Mouse (Mus musculus) layer of hippocampus, adult 2 months (tissue): ENCODE results near the gene B4galt5. TPM values are rescaled to one million over a fixed set of nuclear protein-coding genes. Genes with fewer than 3 reads are reported as not detected.

Source experiments
- DNase-seq, 2 experiments: peaks; one replicate each; pipeline ENCODE4 v3.0.0; 2022; ENCODE audit warnings: low spot score in 2 of 2
- H3K27ac ChIP-seq: fragments of 200-600 bp; 2 replicates; pipeline ENCODE4 v1.8.1; 2022
- H3K4me3 ChIP-seq: fragments of 200-600 bp; 2 replicates; pipeline ENCODE4 v1.8.1; 2022; ENCODE audit warnings: mild to moderate bottlenecking
- CTCF ChIP-seq: fragments of 200-600 bp; conservative IDR thresholded peaks from 2 replicates; pipeline ENCODE4 v1.8.1; 2022; ENCODE audit warnings: antibody characterized with exemption, mild to moderate bottlenecking, moderate library complexity
- total RNA-seq, 2 experiments: library from RNA; stranded (reverse); gene quantifications; 2 replicates each; pipeline ENCODE4 v1.2.3; 2021

Gene B4galt5
- total RNA-seq, 2 experiments from 2014 or later = 38.1 to 43.9 TPM

DNA sequence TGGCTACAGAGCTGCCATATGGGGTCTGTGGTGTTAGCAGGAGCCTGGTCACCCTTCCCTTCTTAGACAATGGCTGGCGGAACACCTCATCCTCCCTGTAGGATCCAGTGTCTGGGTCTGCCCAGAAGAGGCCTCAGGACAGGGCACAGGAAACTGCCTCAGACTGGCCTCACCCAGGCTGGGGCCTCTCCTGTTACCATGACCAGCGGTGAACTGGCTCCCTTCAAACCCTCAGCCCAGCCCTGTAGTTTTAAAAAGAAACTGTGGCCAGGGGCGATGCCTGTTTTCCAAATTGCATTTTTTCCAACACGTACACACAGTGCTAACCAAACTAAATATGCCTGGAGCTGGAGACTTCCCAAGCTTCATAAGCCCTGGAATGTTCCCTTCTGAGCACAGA, 87.9 kb downstream of the B4galt5 start:
- no peak overlapping the region for H3K4me3 ChIP-seq
- no peak for TF ChIP-seq CTCF
- H3K27ac ChIP-seq = no peak overlapping the region
- DNase-seq = no peak

DNA sequence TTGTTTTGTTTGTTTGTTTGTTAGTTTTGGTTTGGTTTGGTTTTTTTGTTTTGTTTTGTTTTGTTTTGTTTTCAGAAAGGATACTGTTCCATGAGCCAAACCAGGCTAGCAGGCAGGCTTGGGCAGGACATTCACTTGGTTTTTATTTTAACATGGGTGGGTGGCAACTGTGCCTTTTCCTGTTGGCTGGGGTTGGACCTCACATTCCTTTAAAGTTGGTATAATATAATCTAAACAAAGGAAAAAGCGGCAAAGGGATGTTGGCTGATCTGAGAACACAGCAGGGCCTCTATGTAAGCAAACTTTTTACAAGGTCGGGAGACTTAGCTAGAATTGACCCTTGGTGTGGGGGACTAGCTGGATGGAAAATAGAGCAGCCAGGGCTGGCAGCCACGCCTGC, 91.2 kb downstream of the B4galt5 start:
- no peak for DNase-seq
- Histone ChIP-seq H3K4me3 (no peak overlapping the region), H3K27ac (no peak overlapping the region)
- no peak for TF ChIP-seq CTCF

DNA sequence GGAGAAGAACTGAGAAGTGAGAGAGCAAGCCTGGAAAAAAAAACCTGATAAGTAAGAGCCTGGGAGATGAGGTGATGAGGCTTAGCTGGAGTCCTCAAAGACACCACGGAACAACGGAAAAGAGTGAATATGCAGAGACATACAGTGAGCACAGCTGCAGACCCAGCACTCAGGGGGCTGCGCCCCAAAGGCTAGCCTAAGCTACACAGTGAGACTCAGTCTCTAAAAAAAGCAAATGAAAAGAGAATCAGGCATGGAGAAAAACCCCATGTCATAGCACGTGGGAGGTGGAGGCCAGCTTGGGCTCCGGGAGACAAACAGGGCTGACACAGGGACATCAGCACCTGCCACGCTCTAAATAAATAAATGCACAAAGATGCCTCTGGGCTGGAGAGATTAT, 94.2 kb downstream of the B4galt5 start:
- no peak for DNase-seq
- Histone ChIP-seq H3K27ac (no peak overlapping the region), H3K4me3 (no peak overlapping the region)
- TF ChIP-seq CTCF = no peak

DNA sequence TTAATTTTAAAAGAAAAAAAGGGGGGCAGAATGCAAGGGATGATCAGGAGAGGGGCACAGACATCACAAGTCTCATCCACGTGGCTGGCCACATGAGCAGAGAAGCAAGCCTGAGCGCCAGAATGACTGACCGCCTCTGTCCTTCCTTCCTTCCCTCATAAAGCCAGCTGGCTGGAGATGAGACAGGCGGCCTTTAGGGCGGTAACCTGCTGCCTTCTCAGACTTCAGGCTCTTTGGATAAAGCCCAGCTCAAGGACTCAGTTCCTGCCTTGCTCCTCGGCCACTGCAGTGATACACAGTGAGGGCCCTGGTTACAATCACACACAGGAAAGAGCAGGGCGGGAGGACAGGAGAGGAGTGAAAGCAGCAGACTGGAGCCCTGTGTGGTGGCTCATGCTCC, 94.8 kb downstream of the B4galt5 start:
- Histone ChIP-seq H3K4me3 (no peak overlapping the region), H3K27ac (no peak overlapping the region)
- no peak for TF ChIP-seq CTCF
- DNase-seq = no peak

DNA sequence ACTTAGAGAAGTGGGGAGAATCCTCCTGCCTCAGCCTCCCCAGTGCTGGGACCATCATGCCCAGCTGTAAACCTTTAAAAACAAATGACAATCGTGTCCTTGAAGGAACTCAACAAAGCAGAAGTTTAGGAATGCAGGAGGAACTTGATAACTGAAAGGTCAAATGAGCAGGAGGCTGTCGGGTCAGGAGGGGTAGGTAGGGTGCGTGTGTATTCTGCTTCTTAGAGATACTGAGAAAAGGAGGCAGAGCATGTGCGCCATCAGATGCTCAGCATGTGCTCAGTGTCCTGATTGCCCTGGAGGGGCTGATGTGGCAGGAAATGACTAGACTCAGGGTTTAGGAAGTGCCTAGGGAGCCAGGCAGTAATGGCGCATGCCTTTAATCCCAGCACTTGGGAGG, 95.5 kb downstream of the B4galt5 start:
- Histone ChIP-seq H3K4me3 (no peak overlapping the region), H3K27ac (no peak overlapping the region)
- no peak for TF ChIP-seq CTCF
- DNase-seq = no peak

DNA sequence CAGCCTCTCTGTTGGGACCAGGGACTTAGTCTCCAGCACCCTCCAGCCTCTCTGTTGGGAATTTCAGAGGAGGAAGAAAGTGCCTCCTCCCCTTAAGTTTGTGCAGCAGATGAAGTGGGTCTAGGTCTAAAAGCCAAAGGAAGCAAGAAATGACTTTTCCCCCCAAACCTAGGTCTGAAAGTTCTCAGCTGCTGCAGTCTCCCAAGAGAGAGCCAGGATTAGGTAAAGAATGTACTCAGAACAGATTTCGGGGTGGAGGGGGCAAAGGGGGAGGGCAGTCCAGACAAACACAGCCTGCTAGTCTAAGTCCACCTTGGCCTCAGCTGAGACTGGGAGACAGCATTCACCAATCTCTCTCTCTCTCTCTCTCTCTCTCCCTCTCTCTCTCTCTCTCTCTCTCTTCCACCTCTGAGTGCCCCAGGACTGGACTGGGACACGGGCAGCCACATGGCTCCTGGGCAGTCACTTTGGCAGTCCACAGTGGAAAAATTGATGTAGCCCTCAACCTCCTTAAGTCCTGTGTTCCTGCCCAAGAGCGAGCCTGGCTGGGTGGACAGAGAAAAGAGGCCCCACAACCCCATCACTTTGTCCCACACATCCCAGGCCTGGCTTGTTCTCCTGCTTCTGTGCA, 96.8 kb downstream of the B4galt5 start:
- no peak for TF ChIP-seq CTCF

DNA sequence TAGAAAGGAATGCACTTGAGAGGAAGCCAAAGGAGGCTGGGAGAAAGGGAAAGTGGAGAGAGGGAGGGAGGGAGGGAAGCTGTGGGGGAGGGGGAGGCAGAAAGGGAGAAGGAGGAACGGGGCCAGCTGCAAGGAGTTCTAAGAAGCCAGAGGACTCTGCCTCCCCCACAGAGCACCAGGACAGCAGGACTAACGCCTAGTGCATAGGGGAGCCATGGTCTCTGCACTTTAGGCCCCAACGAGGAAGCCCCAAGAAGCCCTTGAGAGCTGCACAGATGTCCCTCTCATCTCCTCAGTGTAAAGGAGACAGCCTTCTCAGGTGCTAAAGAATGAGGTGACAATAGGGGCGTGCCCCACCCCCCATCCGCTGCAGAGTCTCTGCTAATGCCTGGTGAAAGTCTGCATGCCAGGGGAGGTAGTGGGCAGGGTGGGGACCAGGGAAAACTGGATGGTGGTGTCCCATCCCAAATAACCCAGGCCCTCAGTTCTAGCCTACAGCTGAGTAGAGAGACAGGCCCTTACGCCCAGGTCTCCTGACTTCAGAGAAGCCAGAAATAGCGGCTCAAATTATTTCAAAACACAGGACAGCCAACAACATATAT, 98.1 kb downstream of the B4galt5 start:
- no peak for DNase-seq
- Histone ChIP-seq H3K4me3 (no peak overlapping the region), H3K27ac (no peak overlapping the region)
- TF ChIP-seq CTCF = no peak

More for the DNA sequence above, 96.8 kb downstream of the B4galt5 start:
- Histone ChIP-seq H3K4me3 (no peak overlapping the region), H3K27ac (no peak overlapping the region)
- DNase-seq = no peak

DNA sequence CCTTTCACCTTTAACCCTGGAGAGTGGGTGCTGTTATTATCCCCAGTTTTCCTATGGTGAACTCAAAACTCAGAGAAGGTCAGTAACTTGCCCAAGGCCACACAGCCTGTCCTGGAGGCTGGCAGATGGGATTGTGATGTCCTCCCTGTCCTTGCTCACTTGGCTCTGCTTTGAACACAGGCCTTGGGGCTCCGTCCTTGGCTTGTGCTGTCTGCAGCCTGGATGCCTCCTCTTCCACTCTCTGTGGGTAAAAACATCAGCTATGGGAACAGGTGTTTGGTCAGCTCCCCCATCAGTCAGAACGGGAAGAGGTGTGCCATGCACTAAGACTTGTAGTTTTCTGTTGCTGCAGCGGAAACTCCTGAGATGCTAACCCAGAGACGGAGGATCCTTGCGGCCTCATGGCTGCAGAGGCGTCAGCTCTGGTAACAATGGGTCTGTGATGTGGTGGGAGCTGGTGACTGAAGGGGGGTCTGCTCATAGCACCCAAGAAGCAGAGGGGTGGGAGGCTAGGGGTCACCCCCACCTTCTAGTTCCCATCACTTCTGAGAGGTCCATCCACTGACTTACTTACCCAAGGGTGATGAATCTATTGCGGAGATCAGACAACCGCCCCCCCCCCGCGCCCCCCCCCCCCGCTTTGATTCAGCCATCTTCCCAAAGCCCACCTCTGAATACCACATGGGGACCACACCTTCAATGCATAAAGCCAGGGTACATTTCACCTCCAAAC, 98.8 kb downstream of the B4galt5 start:
- Histone ChIP-seq H3K4me3 (no peak overlapping the region), H3K27ac (no peak overlapping the region)
- no peak for DNase-seq
- no peak for TF ChIP-seq CTCF

DNA sequence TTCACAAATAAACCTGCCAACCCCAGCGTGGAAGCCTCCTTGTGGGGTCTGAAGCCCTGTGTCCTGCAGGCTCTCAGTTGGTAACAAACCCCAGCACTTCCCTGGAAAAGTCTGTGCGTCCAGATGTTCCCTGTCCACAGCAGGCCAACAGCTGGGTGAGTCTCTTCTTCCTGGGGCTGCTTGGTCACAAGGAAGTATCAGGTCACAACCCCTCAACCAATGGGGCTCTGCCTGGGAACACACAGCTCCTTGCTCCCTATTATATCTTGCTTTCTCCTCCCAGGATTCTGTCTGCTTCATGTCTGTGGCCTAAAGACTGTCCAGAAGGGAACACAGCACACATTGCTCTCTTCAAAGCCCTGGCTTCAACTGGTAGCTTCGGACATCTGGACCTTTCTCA, 99.4 kb downstream of the B4galt5 start:
- no peak for TF ChIP-seq CTCF
- no peak for DNase-seq

More for the DNA sequence above, 99.4 kb downstream of the B4galt5 start:
- no peak overlapping the region for H3K27ac ChIP-seq
- no peak overlapping the region for H3K4me3 ChIP-seq

Other genes with a start within 250 kb of the B4galt5 start
- gene Kcnb1, start 159.0 kb downstream of the B4galt5 start, total RNA-seq = 100 to 1,000 TPM; 103 to 105 TPM
- gene Ptgis, start 108.6 kb downstream of the B4galt5 start, total RNA-seq = under 1 TPM; 0.72 to 0.81 TPM
- gene Slc9a8, start 72.5 kb upstream of the B4galt5 start, total RNA-seq = 10 to 100 TPM; 33.2 to 34.5 TPM
- gene Rnf114, start 143.5 kb upstream of the B4galt5 start, total RNA-seq = 10 to 100 TPM; 50.9 to 51.6 TPM
- 10 to 100 TPM; 80.9 to 82.4 TPM for gene Spata2, start 143.7 kb upstream of the B4galt5 start, total RNA-seq
- gene Snai1, start 189.0 kb upstream of the B4galt5 start, total RNA-seq = under 1 TPM; 0.64 to 0.82 TPM